Mouse (Mus musculus) heart, embryonic 13.5 days (tissue): Measurements from ENCODE around the gene Pard3. TPM values are rescaled to one million over a fixed set of nuclear protein-coding genes. Genes with fewer than 3 reads are reported as not detected.

Source experiments
- ATAC-seq: fragments of 200-750 bp; cut with Nextera tagmentation; 2 replicates; pipeline ENCODE4 v1.8.0; 2017; ENCODE audit warnings: moderate TSS enrichment; ENCODE audit not compliant: insufficient number of reproducible peaks, low FRiP score, low TSS enrichment; ENCODE audit errors: extremely low read depth
- H3K27ac ChIP-seq: fragments of 300-500 bp; sonication (generic); replicated peaks from 2 replicates; pipeline ENCODE4 v1.5.1; 2015; ENCODE audit warnings: moderate library complexity, mild to moderate bottlenecking, inconsistent platforms
- H3K27me3 ChIP-seq: fragments of 300-500 bp; sonication (generic); replicated peaks from 2 replicates; pipeline ENCODE4 v1.6.1; 2015; ENCODE audit warnings: mild to moderate bottlenecking, inconsistent platforms
- H3K36me3 ChIP-seq: fragments of 300-500 bp; sonication (generic); 2 replicates; pipeline ENCODE4 v1.6.1; 2015; ENCODE audit warnings: mild to moderate bottlenecking, inconsistent platforms
- H3K4me1 ChIP-seq: fragments of 300-500 bp; sonication (generic); 2 replicates; pipeline ENCODE4 v1.6.1; 2015; ENCODE audit warnings: inconsistent platforms
- H3K4me2 ChIP-seq: fragments of 300-500 bp; sonication (generic); 2 replicates; pipeline ENCODE4 v1.6.1; 2015; ENCODE audit warnings: inconsistent platforms, mild to moderate bottlenecking, moderate library complexity
- H3K4me3 ChIP-seq: fragments of 300-500 bp; sonication (generic); 2 replicates; pipeline ENCODE4 v1.5.1; 2015; ENCODE audit warnings: moderate library complexity, mild to moderate bottlenecking, inconsistent platforms
- H3K9ac ChIP-seq: fragments of 300-500 bp; sonication (generic); 2 replicates; pipeline ENCODE4 v1.6.1; 2015; ENCODE audit warnings: inconsistent platforms, mild to moderate bottlenecking, moderate library complexity
- H3K9me3 ChIP-seq: fragments of 300-500 bp; sonication (generic); 2 replicates; pipeline ENCODE4 v1.6.1; 2016; ENCODE audit warnings: inconsistent platforms
- WGBS: fragments of 180-500 bp; shearing (Covaris S2); methylation state at CpG from one replicate; pipeline ENCODE4 v1.1.7; 2015; ENCODE audit warnings: mixed read lengths; 5-methylcytosine and 5-hydroxymethylcytosine counted together
- polyA plus RNA-seq: library from polyadenylated mRNA; unstranded; fragments of >200 nt; fragmentation: Nextera tagmentation; extraction: Ambion mirVana; gene quantifications from 2 replicates; pipeline ENCODE4 v1.2.1, GENCODE M21; 2015

Pard3 gene
- polyA plus RNA-seq, 1 experiment from 2014 or later, result 15.0 TPM

DNA sequence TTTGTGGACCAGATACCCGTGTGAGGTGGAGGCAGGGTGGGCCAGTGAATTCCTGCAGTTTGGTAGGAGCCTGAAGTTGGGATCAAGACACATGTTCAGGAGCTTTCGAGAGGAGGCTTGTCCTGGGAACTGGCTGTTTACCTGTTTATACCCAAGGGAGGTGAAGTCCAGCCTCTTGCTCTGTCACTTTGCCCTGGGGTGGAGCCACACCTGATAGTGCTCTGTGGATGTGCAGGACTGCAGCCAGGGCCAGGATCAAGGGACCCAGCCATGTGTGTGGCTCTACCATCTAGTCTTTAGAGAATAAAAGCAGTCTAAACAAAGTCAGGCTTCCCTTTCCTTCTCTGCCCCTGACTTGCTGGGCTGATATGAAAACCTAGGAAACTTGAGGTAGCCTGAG, 40.9 kb downstream of the Pard3 start:
- Histone ChIP-seq H3K9ac (no peak overlapping the region), H3K4me1 (peaks cover 33% of the 10 kb centered on the region), H3K27me3 (no peaks in the 10 kb centered on the region), H3K9me3 (no peaks in the 10 kb centered on the region), H3K27ac (no peak overlapping the region), H3K4me2 (no peak overlapping the region), H3K36me3 (0 out of 2 replicates have a peak, but pooled peaks cover 3% of the 10 kb centered on the region), H3K4me3 (no peak overlapping the region)
- WGBS, result 71% methylated on average over 2 of the region's 2 CpGs
- no peak for ATAC-seq

DNA sequence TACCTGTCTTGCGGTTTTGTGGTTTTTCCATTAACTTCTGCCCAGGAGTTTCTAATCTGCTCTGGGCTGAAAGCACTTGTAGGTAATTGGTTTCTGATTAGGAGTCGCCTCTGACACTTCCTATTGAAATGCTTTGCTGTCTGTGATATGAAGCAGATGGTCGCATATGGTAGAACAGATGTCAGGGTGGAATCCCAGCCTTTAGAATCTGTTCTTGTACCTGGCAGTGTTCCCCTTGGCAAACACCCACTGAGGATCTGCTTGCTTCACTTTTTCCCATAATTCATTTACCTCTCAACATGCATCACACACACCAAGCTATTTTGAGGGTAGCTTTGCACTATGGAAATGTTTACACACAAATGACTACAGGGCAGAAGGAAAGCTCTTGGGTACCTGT, 44.2 kb downstream of the Pard3 start:
- Histone ChIP-seq H3K9ac (no peak overlapping the region), H3K4me1 (peaks cover 58% of the 10 kb centered on the region)

DNA sequence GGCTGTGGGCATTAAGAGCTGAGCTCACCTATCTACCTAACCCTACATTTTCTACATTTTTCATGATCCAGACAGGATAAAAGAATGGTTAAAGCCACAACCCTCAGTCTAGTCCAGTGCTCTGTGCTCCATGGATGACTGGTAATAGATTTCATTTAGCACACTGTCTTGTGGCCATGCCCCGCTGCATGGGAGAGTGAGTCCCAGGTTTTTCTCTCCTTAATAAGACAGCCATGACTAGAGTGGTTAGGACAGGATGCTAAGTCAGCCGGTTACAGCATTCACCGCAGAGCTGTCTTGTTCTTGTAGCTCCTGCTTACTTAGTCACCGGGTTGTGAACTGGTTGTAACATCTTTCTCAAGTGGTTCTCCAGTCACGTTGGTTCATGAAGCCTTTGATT, 49.5 kb downstream of the Pard3 start:
- Histone ChIP-seq H3K4me1 (peaks cover 80% of the 10 kb centered on the region), H3K9ac (no peak overlapping the region), H3K27me3 (no peaks in the 10 kb centered on the region), H3K4me2 (no peak overlapping the region), H3K36me3 (no peaks in the 10 kb centered on the region), H3K9me3 (no peaks in the 10 kb centered on the region), H3K27ac (no peak overlapping the region), H3K4me3 (no peak overlapping the region)
- no peak for ATAC-seq
- WGBS, result 66% methylated on average over 5 of the region's 5 CpGs

More for the DNA sequence above, 44.2 kb downstream of the Pard3 start:
- WGBS, result 11% methylated on average over 3 of the region's 3 CpGs
- H3K4me2 ChIP-seq, result peak overlapping the region; percentile 22
- H3K9me3 ChIP-seq, result no peaks in the 10 kb centered on the region
- H3K27ac ChIP-seq, result peak overlapping the region; percentile 42
- H3K27me3 ChIP-seq, result no peaks in the 10 kb centered on the region
- no peak overlapping the region for H3K4me3 ChIP-seq
- H3K36me3 ChIP-seq, result no peaks in the 10 kb centered on the region
- no peak; the same call in 1 of the 2 replicates for ATAC-seq

DNA sequence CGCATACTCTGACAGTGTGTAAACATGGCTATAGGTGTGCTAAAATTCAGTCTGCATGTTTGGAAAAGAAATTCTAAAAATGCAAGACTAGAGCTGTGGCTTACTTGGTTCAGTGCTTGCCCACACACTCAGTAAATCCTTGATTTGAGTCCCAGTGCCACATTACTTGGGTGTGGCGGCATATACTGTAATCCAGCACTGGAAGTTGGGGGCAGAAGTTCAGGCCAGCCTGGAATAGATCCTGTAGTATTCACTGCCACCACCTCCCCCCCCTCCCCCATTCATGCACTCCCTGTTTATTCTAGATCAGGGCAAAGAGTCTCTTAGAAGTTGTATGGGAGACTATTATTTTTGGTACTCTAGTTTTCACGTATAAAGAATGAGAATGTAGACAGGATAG, 52.1 kb downstream of the Pard3 start:
- H3K36me3 ChIP-seq, result no peaks in the 10 kb centered on the region
- no peak overlapping the region for H3K9ac ChIP-seq
- peaks cover 77% of the 10 kb centered on the region for H3K4me1 ChIP-seq
- no peak for ATAC-seq
- H3K9me3 ChIP-seq, result no peaks in the 10 kb centered on the region
- H3K4me2 ChIP-seq, result no peak overlapping the region
- no peaks in the 10 kb centered on the region for H3K27me3 ChIP-seq
- no peak overlapping the region for H3K27ac ChIP-seq
- 73% methylated on average over 3 of the region's 3 CpGs for WGBS
- no peak overlapping the region for H3K4me3 ChIP-seq

DNA sequence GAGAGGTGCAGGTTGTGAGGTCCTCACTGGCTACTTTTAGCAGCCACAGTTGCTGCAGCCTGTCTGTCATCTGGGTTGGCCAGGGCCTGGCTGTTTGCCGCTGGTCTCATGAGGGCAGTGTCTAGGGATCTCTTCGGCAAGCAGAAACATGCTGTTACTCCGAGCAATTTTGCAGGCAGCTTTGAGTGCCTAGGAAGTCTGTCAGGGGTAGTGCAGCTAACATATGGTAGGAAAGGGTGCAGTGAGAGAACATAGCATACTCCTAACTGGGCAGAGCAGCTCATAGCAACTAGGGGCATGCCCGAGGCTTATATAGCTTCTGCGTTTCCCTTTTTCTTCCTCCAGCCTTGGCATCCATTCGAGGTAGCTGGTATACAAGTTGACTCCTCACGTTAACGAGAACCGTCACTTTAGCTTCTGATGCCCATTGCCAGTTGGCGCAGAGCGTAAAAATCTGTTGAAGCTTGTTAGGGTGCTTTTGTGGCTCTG, 54.7 kb downstream of the Pard3 start:
- H3K4me1 ChIP-seq, result peaks cover 78% of the 10 kb centered on the region
- 0 out of 2 replicates have a peak overlapping the region, but pooled peaks have one; percentile 21 for H3K9ac ChIP-seq
- H3K4me3 ChIP-seq, result no peak overlapping the region
- no peaks in the 10 kb centered on the region for H3K36me3 ChIP-seq
- peak overlapping the region; percentile 53 for H3K27ac ChIP-seq
- no peak for ATAC-seq
- H3K9me3 ChIP-seq, result no peaks in the 10 kb centered on the region
- H3K4me2 ChIP-seq, result no peak overlapping the region
- no peaks in the 10 kb centered on the region for H3K27me3 ChIP-seq
- 64% methylated on average over 11 of the region's 11 CpGs for WGBS

DNA sequence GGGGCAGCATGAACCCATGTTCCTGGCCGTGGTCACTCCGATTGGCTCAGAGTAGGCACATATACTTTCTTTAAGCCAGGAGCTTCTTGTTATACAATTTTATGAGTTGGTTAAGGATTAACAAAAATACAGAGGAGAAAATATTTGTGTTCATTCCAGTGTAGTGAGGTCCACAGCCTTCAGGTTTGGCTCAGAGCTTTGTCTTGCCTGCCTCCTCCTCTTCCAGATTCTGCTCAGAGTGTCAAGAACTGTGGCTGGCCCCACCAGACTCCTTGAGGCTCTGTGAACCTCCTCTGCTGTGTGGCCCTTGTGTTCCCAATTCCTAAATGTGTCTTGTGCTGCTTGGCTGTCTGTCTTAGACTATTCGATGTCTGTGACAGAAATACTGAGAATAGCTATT, 59.7 kb downstream of the Pard3 start:
- ATAC-seq, result no peak
- peaks cover 83% of the 10 kb centered on the region for H3K4me1 ChIP-seq
- no peaks in the 10 kb centered on the region for H3K27me3 ChIP-seq
- 84% methylated on average over 3 of the region's 3 CpGs for WGBS
- no peaks in the 10 kb centered on the region for H3K9me3 ChIP-seq
- no peak overlapping the region for H3K4me3 ChIP-seq
- no peaks in the 10 kb centered on the region for H3K36me3 ChIP-seq
- H3K4me2 ChIP-seq, result no peak overlapping the region
- H3K9ac ChIP-seq, result no peak overlapping the region
- no peak overlapping the region for H3K27ac ChIP-seq

DNA sequence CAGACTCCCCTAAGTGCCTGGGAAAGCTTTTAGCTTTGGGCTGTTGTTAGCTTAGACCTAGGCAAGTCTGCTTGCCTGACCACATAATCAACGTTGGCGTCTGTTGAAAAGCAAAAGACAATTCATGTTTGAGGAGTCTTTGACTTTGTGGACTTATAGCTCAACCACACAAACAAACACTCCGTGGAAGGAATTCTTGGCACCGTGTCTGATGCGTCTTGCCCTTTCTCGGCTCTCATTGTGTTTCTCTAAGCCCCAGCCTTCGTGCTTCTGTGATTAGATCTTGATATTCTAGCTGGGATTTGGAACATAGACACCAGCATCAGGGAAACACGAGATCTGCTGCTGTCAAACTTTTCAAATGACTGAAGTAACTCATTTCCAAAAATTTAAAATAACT, 61.1 kb downstream of the Pard3 start:
- peaks cover 82% of the 10 kb centered on the region for H3K4me1 ChIP-seq
- ATAC-seq, result no peak
- no peaks in the 10 kb centered on the region for H3K27me3 ChIP-seq
- no peak overlapping the region for H3K4me3 ChIP-seq
- no peaks in the 10 kb centered on the region for H3K36me3 ChIP-seq
- H3K4me2 ChIP-seq, result no peak overlapping the region
- WGBS, result 42% methylated on average over 8 of the region's 8 CpGs
- no peaks in the 10 kb centered on the region for H3K9me3 ChIP-seq
- no peak overlapping the region for H3K9ac ChIP-seq
- H3K27ac ChIP-seq, result no peak overlapping the region

DNA sequence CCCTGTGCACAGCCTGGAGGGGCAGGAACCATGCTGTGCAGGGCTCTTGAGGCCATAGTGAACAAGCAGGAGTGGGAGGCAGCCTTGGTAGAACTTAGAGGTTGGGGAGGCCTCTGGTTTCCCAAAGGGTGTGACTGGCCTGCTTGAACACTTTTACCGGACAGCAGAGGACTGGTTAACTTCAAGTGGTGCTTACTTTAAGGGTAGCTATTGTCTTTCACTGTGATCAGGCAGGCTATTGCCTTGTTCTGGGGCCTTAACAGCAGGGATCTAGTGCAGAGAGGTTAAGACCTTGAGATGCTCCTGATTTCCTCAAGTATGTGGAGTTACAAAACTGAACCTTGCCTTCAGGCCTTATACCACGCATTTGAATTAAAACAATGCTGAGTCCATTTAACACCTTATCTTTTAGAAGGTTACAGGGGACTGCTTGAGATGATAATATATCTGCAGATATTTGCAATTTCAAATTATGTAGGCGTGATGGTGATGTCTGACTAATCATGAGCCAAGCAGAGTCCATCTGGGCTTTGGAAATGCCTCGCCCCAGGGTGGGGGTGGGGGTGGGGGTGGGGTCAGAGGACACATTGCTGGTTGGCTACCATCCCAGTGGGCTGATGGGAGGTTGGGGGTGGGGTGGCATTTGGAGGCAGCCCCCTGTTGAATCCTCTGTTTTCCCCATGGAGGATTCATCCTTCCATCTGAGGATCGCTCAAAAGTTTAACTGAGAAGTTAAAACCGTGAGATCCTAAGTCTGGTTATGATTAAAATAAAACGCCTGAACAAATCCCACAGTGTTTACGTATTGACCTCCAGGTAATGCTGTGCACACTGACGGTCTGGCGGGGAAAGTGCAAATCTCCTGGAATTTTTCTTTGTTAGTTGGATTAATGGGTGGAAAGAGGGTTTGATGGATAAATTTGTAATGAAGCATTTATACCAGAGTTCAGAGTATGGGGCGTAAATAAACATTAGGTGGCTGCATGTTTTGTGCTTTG, 62.3 kb downstream of the Pard3 start:
- H3K4me3 ChIP-seq, result no peak overlapping the region
- peaks cover 88% of the 10 kb centered on the region for H3K4me1 ChIP-seq
- H3K36me3 ChIP-seq, result no peaks in the 10 kb centered on the region
- no peaks in the 10 kb centered on the region for H3K27me3 ChIP-seq
- no peaks in the 10 kb centered on the region for H3K9me3 ChIP-seq
- H3K4me2 ChIP-seq, result no peak overlapping the region
- no peak for ATAC-seq
- WGBS, result 44% methylated on average over 11 of the region's 11 CpGs
- H3K9ac ChIP-seq, result no peak overlapping the region
- peak overlapping the region; percentile 25; the same call in 1 of the 2 replicates for H3K27ac ChIP-seq

DNA sequence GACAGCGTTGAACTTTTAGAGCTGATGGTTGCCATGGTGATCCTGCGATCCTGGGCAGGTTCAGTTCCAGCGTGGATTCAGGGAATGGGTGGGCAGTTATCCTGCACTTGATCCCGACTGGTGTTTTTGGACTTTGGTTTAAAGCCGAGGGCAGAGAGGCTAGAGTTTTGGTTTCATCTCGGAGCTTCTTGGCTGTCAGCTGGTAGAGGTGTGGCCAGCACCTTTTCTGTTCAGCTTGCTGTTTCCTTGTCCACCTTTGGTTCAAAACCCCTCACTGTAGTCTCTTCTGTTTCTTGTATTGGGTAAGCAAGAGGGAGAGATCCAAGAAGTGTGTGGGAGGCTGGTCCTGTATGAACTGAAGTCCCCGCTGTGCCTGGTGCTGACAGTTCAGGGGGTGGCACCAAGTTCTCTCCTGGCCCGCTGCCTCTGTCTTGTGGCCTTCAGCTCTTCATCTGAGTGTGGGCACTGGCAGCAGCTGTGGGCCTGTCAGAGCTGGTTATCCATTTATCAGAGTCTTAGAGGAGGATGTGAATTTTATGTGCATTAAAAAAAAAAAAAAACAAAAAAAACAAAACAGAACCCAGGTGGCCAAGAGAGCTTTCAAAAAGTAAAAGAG, 65.2 kb downstream of the Pard3 start:
- no peaks in the 10 kb centered on the region for H3K9me3 ChIP-seq
- WGBS, result 35% methylated on average over 8 of the region's 8 CpGs
- peaks cover 89% of the 10 kb centered on the region for H3K4me1 ChIP-seq
- H3K36me3 ChIP-seq, result no peaks in the 10 kb centered on the region
- no peaks in the 10 kb centered on the region for H3K27me3 ChIP-seq
- peak overlapping the region; percentile 6; the same call in 1 of the 2 replicates for H3K4me3 ChIP-seq
- peak overlapping the region; percentile 48 for H3K4me2 ChIP-seq
- H3K27ac ChIP-seq, result peak overlapping the region; percentile 0; the same call in 1 of the 2 replicates
- ATAC-seq, result no peak
- H3K9ac ChIP-seq, result peak overlapping the region; percentile 20

DNA sequence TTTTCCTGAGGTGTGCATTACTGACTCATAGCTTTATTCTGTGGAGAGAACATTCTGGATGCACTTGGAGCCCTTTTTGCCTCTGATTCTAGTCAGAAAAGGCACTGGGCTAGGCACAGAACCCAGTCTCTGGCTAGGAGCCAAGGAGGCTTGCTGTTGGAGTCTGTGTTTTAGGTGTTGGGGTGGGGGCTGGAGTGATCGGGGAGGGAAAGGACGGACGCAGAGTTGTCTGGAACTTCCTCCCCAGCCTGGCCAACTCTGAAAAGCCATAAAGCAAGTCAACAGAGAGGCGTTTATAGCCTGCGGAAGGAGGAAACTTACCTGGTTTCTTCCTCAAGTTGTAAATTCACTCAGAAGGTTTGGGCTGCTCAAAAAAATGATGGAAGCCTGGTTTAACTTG, 70.6 kb downstream of the Pard3 start:
- 48% methylated on average over 5 of the region's 5 CpGs for WGBS
- no peaks in the 10 kb centered on the region for H3K9me3 ChIP-seq
- H3K27me3 ChIP-seq, result no peaks in the 10 kb centered on the region
- H3K4me2 ChIP-seq, result no peak overlapping the region
- H3K27ac ChIP-seq, result no peak overlapping the region
- no peaks in the 10 kb centered on the region for H3K36me3 ChIP-seq
- H3K4me1 ChIP-seq, result peaks cover 90% of the 10 kb centered on the region
- H3K4me3 ChIP-seq, result no peak overlapping the region
- ATAC-seq, result no peak
- no peak overlapping the region for H3K9ac ChIP-seq

DNA sequence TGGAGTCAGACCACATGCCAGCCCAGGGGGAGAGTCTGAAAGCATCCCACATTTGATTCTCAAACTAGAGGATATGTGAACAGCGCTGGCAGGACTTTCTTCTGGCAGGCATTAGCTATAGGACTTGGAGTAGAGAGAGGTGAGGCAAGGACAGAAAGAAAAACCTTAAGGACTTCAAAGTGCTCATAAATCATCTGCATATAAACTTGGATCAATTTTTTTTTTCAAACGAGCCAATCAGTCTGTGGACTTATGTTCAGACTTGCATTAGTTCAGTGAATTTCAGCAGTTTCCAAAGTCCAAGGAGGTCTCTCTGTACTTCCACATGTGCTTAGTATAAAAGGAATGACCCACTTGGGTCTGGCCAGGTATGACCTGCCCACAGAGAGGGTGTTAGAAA, 72.5 kb downstream of the Pard3 start:
- Histone ChIP-seq H3K4me2 (no peak overlapping the region), H3K27me3 (no peaks in the 10 kb centered on the region), H3K36me3 (no peaks in the 10 kb centered on the region), H3K4me1 (peaks cover 71% of the 10 kb centered on the region), H3K27ac (no peak overlapping the region), H3K4me3 (no peak overlapping the region), H3K9ac (no peak overlapping the region), H3K9me3 (no peaks in the 10 kb centered on the region)
- 74% methylated on average over 2 of the region's 2 CpGs for WGBS
- no peak for ATAC-seq
